In genomic region chr13:52928392-52928791, GRCm38 (mm10) we compare ENCODE assay signal across 8 mouse cellular contexts. TPM values are rescaled to one million over a fixed set of nuclear protein-coding genes. Genes with fewer than 3 reads are reported as not detected.
DNase-seq lines count a peak whose midpoint lies in the region; ATAC-seq and TF ChIP-seq lines count a peak whose summit lies in the region.

No protein-coding gene starts in this region.

- H3K36me3 ChIP-seq in kidney, postnatal 0 days (ENCODE audit: insufficient read depth, low read length), result no peaks in the 10 kb centered on the region
- no peaks in the 10 kb centered on the region for H3K36me3 ChIP-seq in forebrain, embryonic 16.5 days (ENCODE audit: control insufficient read depth, insufficient read depth)
- no peaks in the 10 kb centered on the region for H3K36me3 ChIP-seq in macrophage (ENCODE audit: inconsistent target)

- peaks cover 58% of the 10 kb centered on the region for H3K79me2 ChIP-seq in macrophage (ENCODE audit: inconsistent target)

- WGBS in kidney, postnatal 0 days, result 53% methylated on average over 9 of the region's 9 CpGs
- WGBS in forebrain, embryonic 16.5 days, result 66% methylated on average over 9 of the region's 9 CpGs
- 67% methylated on average over 9 of the region's 9 CpGs for WGBS in macrophage (ENCODE audit: missing documents)

- H3K4me2 ChIP-seq in kidney, postnatal 0 days (ENCODE audit: low read length), result peak overlapping the region; percentile 52
- peak overlapping the region; percentile 70 for H3K4me2 ChIP-seq in forebrain, embryonic 16.5 days (ENCODE audit: low read length)

- peak overlapping the region; percentile 86; the same call in 1 of the 2 replicates for H3K9ac ChIP-seq in kidney, postnatal 0 days (ENCODE audit: low read depth, low read length)
- H3K9ac ChIP-seq in forebrain, embryonic 16.5 days (replicated peaks; ENCODE audit: low read depth, low read length), result peak overlapping the region; percentile 4; the same call in 1 of the 2 replicates

- H3K4me3 ChIP-seq in kidney, postnatal 0 days (replicated peaks; ENCODE audit: low read depth, low read length), result peak overlapping the region; percentile 85; the same call in 1 of the 2 replicates
- H3K4me3 ChIP-seq in bone marrow macrophage, adult 2 months (ENCODE audit: insufficient read depth, low read length), result peak overlapping the region; percentile 97
- peak overlapping the region; percentile 81 for H3K4me3 ChIP-seq in forebrain, embryonic 16.5 days (replicated peaks; ENCODE audit: low read length)
- peak overlapping the region; percentile 68 for H3K4me3 ChIP-seq in macrophage (ENCODE audit: inconsistent target)

- TF ChIP-seq POLR2A in bone marrow macrophage, adult 2 months (IDR thresholded peaks at IDR 0.05; ENCODE audit: borderline replicate concordance, low read depth, low read length), result no peak

- no peak overlapping the region for H3K27ac ChIP-seq in kidney, postnatal 0 days
- no peak overlapping the region for H3K27ac ChIP-seq in bone marrow macrophage, adult 2 months (ENCODE audit: insufficient read depth, low read depth, low read length)
- no peak overlapping the region for H3K27ac ChIP-seq in forebrain, embryonic 16.5 days (ENCODE audit: low read length)
- H3K27ac ChIP-seq in macrophage, result no peak overlapping the region

- no peaks in the 10 kb centered on the region for H3K9me3 ChIP-seq in kidney, postnatal 0 days (replicated peaks; ENCODE audit: low read length)
- no peaks in the 10 kb centered on the region for H3K9me3 ChIP-seq in forebrain, embryonic 16.5 days (ENCODE audit: control insufficient read depth, low read length)

- peaks cover 10% of the 10 kb centered on the region for H3K4me1 ChIP-seq in kidney, postnatal 0 days (replicated peaks; ENCODE audit: insufficient read depth, low read length)
- peaks cover 4% of the 10 kb centered on the region; the same call in 1 of the 2 replicates for H3K4me1 ChIP-seq in bone marrow macrophage, adult 2 months (ENCODE audit: control insufficient read depth, insufficient read depth, low read length)
- peaks cover 20% of the 10 kb centered on the region for H3K4me1 ChIP-seq in forebrain, embryonic 16.5 days (replicated peaks; ENCODE audit: control insufficient read depth, insufficient read depth, low read length)

- H3K27me3 ChIP-seq in kidney, postnatal 0 days (ENCODE audit: insufficient read depth, low read length), result no peaks in the 10 kb centered on the region
- H3K27me3 ChIP-seq in forebrain, embryonic 16.5 days (replicated peaks; ENCODE audit: control insufficient read depth, insufficient read depth, low read length), result no peaks in the 10 kb centered on the region

- no peak for ATAC-seq in kidney, postnatal 0 days (replicated peaks; ENCODE audit: low FRiP score, low read depth)
- ATAC-seq in forebrain, embryonic 16.5 days, result no peak

- no peak for DNase-seq in kidney, postnatal 0 days (ENCODE audit: low spot score)
- DNase-seq in kidney, postnatal 25 days, result no peak
- no peak for DNase-seq in testis, postnatal 14 days (ENCODE audit: low spot score)
- DNase-seq in thymus, postnatal 14 days, result no peak
- DNase-seq in kidney, adult 8-10 months, result no peak

- TF ChIP-seq CTCF in kidney, postnatal 0 days (IDR thresholded peaks at IDR 0.05; ENCODE audit: low read depth), result no peak
- no peak for TF ChIP-seq CTCF in bone marrow macrophage, adult 2 months (IDR thresholded peaks at IDR 0.05; ENCODE audit: low read depth, low read length)

RNA-seq across cellular contexts. Expression of gene Auh, which starts 1.1 kb away (rescaled TPM):
- polyA plus RNA-seq in kidney, postnatal 0 days (2015; fragmentation: Nextera tagmentation; extraction: Ambion mirVana), result 79.5 and 81.3 TPM in 2 replicates
- polyA plus RNA-seq in bone marrow macrophage, adult 2 months (2012; ENCODE audit: insufficient read depth, insufficient read length, missing spikeins), result 39.3 and 41.6 TPM in 2 replicates
- 60.9 and 63.5 TPM in 2 replicates for polyA plus RNA-seq in forebrain, embryonic 16.5 days (2015; fragmentation: Nextera tagmentation; extraction: Ambion mirVana)
- total RNA-seq in macrophage (2018; cell fraction: chromatin; rRNA removed), result 100 to 1,000 TPM in 6 of 26 experiments, 10 to 100 TPM in 20; 15.9 to 115 (median 61.6) TPM
- total RNA-seq in macrophage (2018; cell fraction: cytosol; rRNA removed), result 10 to 100 TPM; 16.7 to 30.1 (median 25.4) TPM
- 10 to 100 TPM; 14.0 to 79.9 (median 34.7) TPM for total RNA-seq in macrophage (2018; cell fraction: nucleus; rRNA removed)
- 16.2 to 24.3 TPM (median 22.7 TPM) in 3 replicates for polyA plus RNA-seq in macrophage (2018)

RNA-seq across cellular contexts. Expression of gene Nfil3, which starts 52.5 kb away (rescaled TPM):
- polyA plus RNA-seq in kidney, postnatal 0 days (2015; fragmentation: Nextera tagmentation; extraction: Ambion mirVana), result 17.0 and 17.1 TPM in 2 replicates
- 11.7 and 13.1 TPM in 2 replicates for polyA plus RNA-seq in bone marrow macrophage, adult 2 months (2012; ENCODE audit: insufficient read depth, insufficient read length, missing spikeins)
- polyA plus RNA-seq in forebrain, embryonic 16.5 days (2015; fragmentation: Nextera tagmentation; extraction: Ambion mirVana), result 58.8 and 67.1 TPM in 2 replicates
- total RNA-seq in macrophage (2018; cell fraction: chromatin; rRNA removed), result 10 to 100 TPM in 18 of 26 experiments, 1 to 10 TPM in 8; 4.0 to 41.7 (median 13.7) TPM
- 10 to 100 TPM in 23 of 26 experiments, 1 to 10 TPM in 3; 9.1 to 80.8 (median 22.8) TPM for total RNA-seq in macrophage (2018; cell fraction: cytosol; rRNA removed)
- total RNA-seq in macrophage (2018; cell fraction: nucleus; rRNA removed), result 10 to 100 TPM in 21 of 26 experiments, 1 to 10 TPM in 5; 3.7 to 81.9 (median 21.6) TPM
- 3.5 to 12.2 TPM (median 6.5 TPM) in 3 replicates for polyA plus RNA-seq in macrophage (2018)
